Mouse (Mus musculus): ENCODE measurements at regions not wholly inside any gene's neighbourhood (a gene's known extent, or its start where the extent isn't known, plus 50 kb on each side); places are given as distances from the start of the nearest gene placed in this dataset.

- TF ChIP-seq CTCF (IDR thresholded peaks at IDR 0.05; ENCODE audit: low read depth, low read length), result no peak
- no peak for TF ChIP-seq POLR2A (IDR thresholded peaks at IDR 0.05; ENCODE audit: extremely low read depth, insufficient read depth, low read length)
These were observed 355.5 kb upstream of the Lcorl start for GRCm38 (mm10) chr5:46212845-46213468.
